Mouse (Mus musculus) myocyte (in vitro differentiated cells): Measurements from ENCODE around the gene Ces1d. TPM values are rescaled to one million over a fixed set of nuclear protein-coding genes. Genes with fewer than 3 reads are reported as not detected.

Experiments
- H3K27me3 ChIP-seq: one replicate; pipeline ENCODE4 v1.6.1; 2011; ENCODE audit not compliant: control insufficient read depth, insufficient read depth, insufficient read length
- H3K36me3 ChIP-seq: one replicate; pipeline ENCODE4 v1.6.1; 2011; ENCODE audit not compliant: control insufficient read depth, insufficient read depth
- H3K4me2 ChIP-seq: one replicate; pipeline ENCODE4 v1.6.1; 2011; ENCODE audit warnings: low read depth, control low read depth
- H3K4me3 ChIP-seq: one replicate; pipeline ENCODE4 v1.5.1; 2011; ENCODE audit warnings: mild to moderate bottlenecking, control low read depth, moderate library complexity
- H3K79me2 ChIP-seq: one replicate; pipeline ENCODE4 v1.6.1; 2011; ENCODE audit not compliant: control insufficient read depth, insufficient read depth
- H3ac ChIP-seq: one replicate; pipeline ENCODE4 v1.6.1; 2011; ENCODE audit not compliant: control insufficient read depth, insufficient read length
- CEBPB ChIP-seq: IDR thresholded peaks from 2 replicates; pipeline ENCODE4 v1.6.1; 2011; ENCODE audit warnings: mild to moderate bottlenecking, moderate library complexity; ENCODE audit not compliant: poor library complexity, insufficient read depth, severe bottlenecking
- E2F4 ChIP-seq: IDR thresholded peaks from one replicate; pipeline ENCODE4 v1.6.1; 2011; ENCODE audit warnings: mild to moderate bottlenecking, control low read depth, moderate library complexity; ENCODE audit not compliant: insufficient read depth
- MAX ChIP-seq: IDR thresholded peaks from one replicate; pipeline ENCODE4 v1.6.1; 2011; ENCODE audit warnings: low read depth, mild to moderate bottlenecking, control low read depth
- MYOD1 ChIP-seq, 3 experiments: IDR thresholded peaks; one replicate each; pipeline ENCODE4 v1.6.1; 2011; ENCODE audit warnings: control low read depth in 2 of 3, low read depth in 2 of 3, mild to moderate bottlenecking in 2 of 3, moderate library complexity in 1 of 3; ENCODE audit not compliant: insufficient read length in 2 of 3, control insufficient read depth in 1 of 3
- MYOG ChIP-seq, 3 experiments: IDR thresholded peaks; one replicate each; pipeline ENCODE4 v1.6.1; 2011; ENCODE audit warnings: control low read depth in 2 of 3, low read depth in 2 of 3, mild to moderate bottlenecking in 2 of 3; ENCODE audit not compliant: insufficient read length in 2 of 3, control insufficient read depth in 1 of 3, insufficient read depth in 1 of 3
- POLR2A ChIP-seq: IDR thresholded peaks from one replicate; pipeline ENCODE4 v1.6.1; 2011; ENCODE audit warnings: low read depth, mild to moderate bottlenecking, control low read depth, moderate library complexity; ENCODE audit not compliant: insufficient read length
- POLR2AphosphoS2 ChIP-seq: IDR thresholded peaks from one replicate; pipeline ENCODE4 v1.6.1; 2011; ENCODE audit warnings: low read depth, control low read depth; ENCODE audit not compliant: insufficient read length
- REST ChIP-seq: IDR thresholded peaks from one replicate; pipeline ENCODE4 v1.6.1; 2011; ENCODE audit warnings: mild to moderate bottlenecking, control low read depth, moderate library complexity; ENCODE audit not compliant: insufficient read depth, insufficient read length
- SRF ChIP-seq: IDR thresholded peaks from one replicate; pipeline ENCODE4 v1.6.1; 2011; ENCODE audit warnings: low read depth; ENCODE audit not compliant: control insufficient read depth, insufficient read length
- TCF12 ChIP-seq: IDR thresholded peaks from one replicate; pipeline ENCODE4 v1.6.1; 2011; ENCODE audit warnings: mild to moderate bottlenecking, control low read depth; ENCODE audit not compliant: poor library complexity, insufficient read depth, severe bottlenecking
- TCF3 ChIP-seq: IDR thresholded peaks from one replicate; pipeline ENCODE4 v1.6.1; 2011; ENCODE audit warnings: low read depth, control low read depth; ENCODE audit not compliant: insufficient read length
- USF1 ChIP-seq: IDR thresholded peaks from one replicate; pipeline ENCODE4 v1.6.1; 2011; ENCODE audit warnings: low read depth, mild to moderate bottlenecking, control low read depth, moderate library complexity
- polyA plus RNA-seq: library from polyadenylated mRNA; unstranded; fragments of >200 nt; fragmentation: generic; extraction: Trizol; gene quantifications from one replicate; pipeline ENCODE4 v1.2.1, GENCODE M21; 2012; ENCODE audit warnings: missing spikeins

Ces1d gene
- polyA plus RNA-seq, 1 experiment, result not detected

GRCm38 (mm10) chr8:93176593-93176992 lies 21.0 kb downstream of the Ces1d start:
- no peaks in the 10 kb centered on the region for H3K36me3 ChIP-seq
- H3K4me2 ChIP-seq, result no peak overlapping the region
- TF ChIP-seq TCF12 (no peak), E2F4 (no peak), TCF3 (no peak), POLR2A (no peak), SRF (no peak), REST (no peak), MAX (no peak)
- H3K4me3 ChIP-seq, result no peak overlapping the region
- H3K79me2 ChIP-seq, result no peaks in the 10 kb centered on the region
- H3ac ChIP-seq, result no peak overlapping the region
- no peaks in the 10 kb centered on the region for H3K27me3 ChIP-seq

DNA sequence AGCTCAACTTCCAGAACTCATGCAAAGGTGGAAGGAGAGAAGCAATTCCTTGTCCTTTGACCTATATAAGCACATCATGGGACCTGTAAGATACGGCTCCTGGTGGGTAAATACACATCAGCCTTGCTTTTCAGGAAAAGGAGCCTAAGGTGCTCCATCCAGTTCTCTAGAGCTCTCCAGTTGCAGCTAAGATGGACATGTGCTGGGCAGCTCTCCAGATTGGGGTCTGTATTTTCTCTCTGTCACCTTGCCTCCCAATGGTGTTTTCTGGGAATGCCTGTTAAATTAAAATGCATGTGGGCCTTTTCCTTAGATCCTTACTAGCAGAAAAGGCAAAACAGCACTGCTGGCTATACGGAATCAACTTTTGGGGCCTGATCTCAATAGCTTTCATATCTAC lies 23.1 kb downstream of the Ces1d start:
- Histone ChIP-seq H3K27me3 (no peaks in the 10 kb centered on the region), H3K4me3 (no peak overlapping the region), H3K4me2 (no peak overlapping the region), H3K36me3 (no peaks in the 10 kb centered on the region), H3K79me2 (no peaks in the 10 kb centered on the region), H3ac (no peak overlapping the region)
- TF ChIP-seq MAX (no peak), MYOD1 (IDR thresholded peaks at IDR 0.05; ENCODE audit: control insufficient read depth in 1 of 3, insufficient read length in 2 of 3, low read depth in 2 of 3) (no peak), TCF3 (no peak), SRF (no peak), E2F4 (no peak), TCF12 (no peak), POLR2AphosphoS2 (no peak), CEBPB (no peak), MYOG (IDR thresholded peaks at IDR 0.05; ENCODE audit: control insufficient read depth in 1 of 3, insufficient read depth in 1 of 3, insufficient read length in 2 of 3, low read depth in 2 of 3) (no peak)

- no peak overlapping the region for H3K4me3 ChIP-seq
- H3K27me3 ChIP-seq, result no peaks in the 10 kb centered on the region
- H3K79me2 ChIP-seq, result no peaks in the 10 kb centered on the region
- TF ChIP-seq MYOD1 (IDR thresholded peaks at IDR 0.05; ENCODE audit: control insufficient read depth in 1 of 3, insufficient read length in 2 of 3, low read depth in 2 of 3) (no peak), CEBPB (no peak), MYOG (IDR thresholded peaks at IDR 0.05; ENCODE audit: control insufficient read depth in 1 of 3, insufficient read depth in 1 of 3, insufficient read length in 2 of 3, low read depth in 2 of 3) (no peak), REST (no peak), USF1 (no peak), MAX (no peak), POLR2A (no peak), SRF (no peak), TCF3 (no peak), TCF12 (no peak), E2F4 (no peak), POLR2AphosphoS2 (no peak)
- H3K4me2 ChIP-seq, result no peak overlapping the region
- no peak overlapping the region for H3ac ChIP-seq
- H3K36me3 ChIP-seq, result no peaks in the 10 kb centered on the region
These were observed 25.6 kb downstream of the Ces1d start for GRCm38 (mm10) chr8:93171846-93172590.

DNA sequence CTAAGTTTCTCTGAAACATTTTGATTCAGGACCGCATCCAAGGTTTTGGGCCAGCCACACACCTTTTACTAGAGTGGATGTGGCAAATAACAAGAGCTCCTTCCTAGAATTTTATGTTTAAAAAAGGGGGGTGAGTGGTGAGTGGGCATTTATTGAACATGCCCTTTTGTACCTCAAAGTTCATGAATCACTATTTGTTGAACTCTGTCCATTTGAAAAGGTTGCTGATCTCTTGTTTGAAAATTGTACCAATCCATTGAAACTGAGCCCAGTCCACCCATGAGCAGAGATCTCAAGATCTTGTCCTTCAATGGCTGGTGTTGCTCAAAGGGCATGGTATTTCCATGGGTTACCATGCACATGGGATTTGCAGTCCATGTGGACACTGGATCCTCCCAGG lies 34.3 kb downstream of the Ces1d start:
- no peak for TF ChIP-seq POLR2AphosphoS2
- no peak for TF ChIP-seq E2F4
- no peak for TF ChIP-seq POLR2A
- no peak for TF ChIP-seq SRF
- H3K4me2 ChIP-seq, result no peak overlapping the region
- no peak overlapping the region for H3ac ChIP-seq
- H3K27me3 ChIP-seq, result no peaks in the 10 kb centered on the region
- H3K79me2 ChIP-seq, result no peaks in the 10 kb centered on the region
- no peak overlapping the region for H3K4me3 ChIP-seq
- no peaks in the 10 kb centered on the region for H3K36me3 ChIP-seq

DNA sequence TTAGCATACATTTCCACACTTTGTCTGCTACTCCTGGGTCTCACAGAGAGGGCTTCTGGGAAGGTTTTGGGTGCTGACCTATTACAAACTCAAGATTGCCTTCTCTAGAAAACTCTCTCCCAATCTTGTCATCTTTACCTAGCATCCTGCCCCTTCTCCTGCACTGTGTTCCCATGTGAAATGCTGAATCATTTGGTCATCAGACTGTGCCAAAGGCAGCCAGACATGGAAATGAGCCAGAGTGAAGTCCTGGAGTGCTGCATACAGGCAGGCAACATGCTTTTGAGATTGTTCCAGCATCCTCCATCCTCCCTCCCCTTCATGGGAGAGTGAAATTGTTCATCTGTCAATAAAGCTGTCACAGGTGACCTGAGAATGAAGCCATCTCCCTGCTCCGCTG lies 46.2 kb downstream of the Ces1d start:
- no peak for TF ChIP-seq MYOD1 (IDR thresholded peaks at IDR 0.05; ENCODE audit: control insufficient read depth in 1 of 3, insufficient read length in 2 of 3, low read depth in 2 of 3)
- TF ChIP-seq TCF12, result no peak
- no peak for TF ChIP-seq REST
- no peak for TF ChIP-seq POLR2A
- no peak for TF ChIP-seq MYOG (IDR thresholded peaks at IDR 0.05; ENCODE audit: control insufficient read depth in 1 of 3, insufficient read depth in 1 of 3, insufficient read length in 2 of 3, low read depth in 2 of 3)
- TF ChIP-seq POLR2AphosphoS2, result no peak
- no peak for TF ChIP-seq CEBPB
- no peak for TF ChIP-seq USF1
- no peak for TF ChIP-seq TCF3
- no peak for TF ChIP-seq MAX
- TF ChIP-seq E2F4, result no peak
- no peak for TF ChIP-seq SRF

More for the DNA sequence above, 46.2 kb downstream of the Ces1d start:
- Histone ChIP-seq H3K79me2 (no peaks in the 10 kb centered on the region), H3K4me2 (no peak overlapping the region), H3K36me3 (no peaks in the 10 kb centered on the region), H3K4me3 (no peak overlapping the region), H3ac (no peak overlapping the region), H3K27me3 (no peaks in the 10 kb centered on the region)
